In the genomic region with DNA sequence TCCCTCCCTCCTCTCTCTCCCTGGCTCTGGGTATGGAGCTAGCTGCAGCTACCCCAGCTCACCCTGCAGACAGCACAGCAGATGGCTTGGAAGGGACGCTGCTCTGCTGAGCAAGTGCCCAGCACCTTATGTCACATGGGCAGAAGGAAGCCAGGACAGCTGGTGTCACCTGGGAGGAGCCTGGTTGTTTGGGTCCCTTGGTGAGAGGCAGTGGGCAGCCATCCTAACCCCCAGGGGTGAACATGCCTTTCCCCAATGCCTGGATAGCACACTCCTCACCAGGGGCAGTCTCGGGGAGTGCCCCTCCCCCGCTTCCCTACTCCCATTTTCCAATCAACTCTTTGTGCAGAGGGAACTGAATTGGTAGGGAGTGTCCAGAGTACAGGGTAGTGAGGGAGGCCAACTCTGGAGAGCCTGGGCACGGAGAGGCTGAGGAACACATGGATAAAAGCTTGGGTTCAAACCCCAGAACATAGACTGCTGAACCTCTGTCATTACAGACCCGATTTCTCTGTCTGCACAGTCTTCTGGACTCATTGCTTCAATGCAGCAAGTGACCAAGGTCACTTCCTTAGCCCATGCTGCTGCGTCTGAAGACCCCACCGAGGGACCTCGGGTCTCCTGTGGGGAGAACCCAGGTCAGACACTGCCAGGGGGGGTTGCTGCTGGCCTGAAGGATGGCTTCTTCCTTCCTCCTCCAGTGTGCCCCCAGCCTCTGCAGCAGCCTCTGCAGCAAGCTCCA, we compare ENCODE assay signal across 8 mouse cellular contexts. TPM values are rescaled to one million over a fixed set of nuclear protein-coding genes. Genes with fewer than 3 reads are reported as not detected.
DNase-seq lines count a peak whose midpoint lies in the region; ATAC-seq and TF ChIP-seq lines count a peak whose summit lies in the region.

No protein-coding gene starts in this region.

- H3K4me1 ChIP-seq in lung, postnatal 0 days (ENCODE audit: insufficient read depth, low read depth, low read length) = peaks cover 12% of the 10 kb centered on the region; the same call in 1 of the 2 replicates
- peaks cover 32% of the 10 kb centered on the region for H3K4me1 ChIP-seq in kidney, embryonic 16.5 days (ENCODE audit: insufficient read depth, low read length)
- H3K4me1 ChIP-seq in midbrain, embryonic 15.5 days = peaks cover 29% of the 10 kb centered on the region

- H3K27ac ChIP-seq in lung, postnatal 0 days (ENCODE audit: low read length) = peak overlapping the region; percentile 59
- peak overlapping the region; percentile 91 for H3K27ac ChIP-seq in kidney, embryonic 16.5 days (ENCODE audit: low read length)
- H3K27ac ChIP-seq in midbrain, embryonic 15.5 days = no peak overlapping the region

- H3K9ac ChIP-seq in lung, postnatal 0 days (replicated peaks; ENCODE audit: low read depth) = no peak overlapping the region
- peak overlapping the region; percentile 56 for H3K9ac ChIP-seq in kidney, embryonic 16.5 days (replicated peaks; ENCODE audit: low read length)
- no peak overlapping the region for H3K9ac ChIP-seq in midbrain, embryonic 15.5 days

- DNase-seq in lung, postnatal 0 days (ENCODE audit: low spot score) = peak; percentile 43
- no peak for DNase-seq in lung, postnatal 36 days
- peak; percentile 47 for DNase-seq in embryo, embryonic 10.5 days (ENCODE audit: low spot score)
- DNase-seq in heart, adult 9 months (ENCODE audit: low spot score in 2 of 2) = peak; percentile 67 to 70
- no peak for DNase-seq in urinary bladder, postnatal 10 days (ENCODE audit: low spot score)

- 0 out of 2 replicates have a peak, but pooled peaks cover 13% of the 10 kb centered on the region for H3K36me3 ChIP-seq in lung, postnatal 0 days (ENCODE audit: insufficient read depth, low read length)
- H3K36me3 ChIP-seq in kidney, embryonic 16.5 days (ENCODE audit: insufficient read depth, low read length) = 0 out of 2 replicates have a peak, but pooled peaks cover 2% of the 10 kb centered on the region
- H3K36me3 ChIP-seq in midbrain, embryonic 15.5 days (replicated peaks) = no peaks in the 10 kb centered on the region

- no peaks in the 10 kb centered on the region for H3K27me3 ChIP-seq in lung, postnatal 0 days (replicated peaks; ENCODE audit: insufficient read depth, low read length)
- H3K27me3 ChIP-seq in kidney, embryonic 16.5 days (ENCODE audit: insufficient read depth, low read length) = no peaks in the 10 kb centered on the region
- H3K27me3 ChIP-seq in midbrain, embryonic 15.5 days (replicated peaks) = peaks cover 6% of the 10 kb centered on the region; the same call in 1 of the 2 replicates

- ATAC-seq in lung, postnatal 0 days = 0 out of 2 replicates have a peak, but pooled peaks have one; percentile 8
- ATAC-seq in kidney, embryonic 16.5 days (ENCODE audit: low FRiP score, low TSS enrichment) = peak; percentile 47
- ATAC-seq in midbrain, embryonic 15.5 days (replicated peaks) = peak; percentile 41
- ATAC-seq in erythroblast, adult 5-6 weeks (replicated peaks; ENCODE audit: low FRiP score, poor library complexity, severe bottlenecking) = no peak

- no peak overlapping the region for H3K4me3 ChIP-seq in lung, postnatal 0 days (ENCODE audit: low read depth, low read length)
- peak overlapping the region; percentile 7; the same call in 1 of the 2 replicates for H3K4me3 ChIP-seq in kidney, embryonic 16.5 days (ENCODE audit: low read length)
- H3K4me3 ChIP-seq in midbrain, embryonic 15.5 days = no peak overlapping the region

- no peak for TF ChIP-seq EP300 in lung, postnatal 0 days (IDR thresholded peaks at IDR 0.05)

- TF ChIP-seq CTCF in lung, postnatal 0 days (IDR thresholded peaks at IDR 0.05) = no peak

- no peak overlapping the region; the same call in 1 of the 2 replicates for H3K4me2 ChIP-seq in lung, postnatal 0 days (replicated peaks; ENCODE audit: low read depth, low read length)
- H3K4me2 ChIP-seq in kidney, embryonic 16.5 days (replicated peaks; ENCODE audit: low read depth, low read length) = peak overlapping the region; percentile 20; the same call in 1 of the 2 replicates
- H3K4me2 ChIP-seq in midbrain, embryonic 15.5 days = no peak overlapping the region

- no peaks in the 10 kb centered on the region for H3K9me3 ChIP-seq in lung, postnatal 0 days (ENCODE audit: low read length)
- no peaks in the 10 kb centered on the region for H3K9me3 ChIP-seq in kidney, embryonic 16.5 days (ENCODE audit: low read length)
- no peaks in the 10 kb centered on the region for H3K9me3 ChIP-seq in midbrain, embryonic 15.5 days

- WGBS in lung, postnatal 0 days = 29% methylated on average over 8 of the region's 8 CpGs
- 11% methylated on average over 8 of the region's 8 CpGs for WGBS in kidney, embryonic 16.5 days
- WGBS in midbrain, embryonic 15.5 days = 9% methylated on average over 8 of the region's 8 CpGs

RNA-seq across cellular contexts. Expression of a gene that starts 18.4 kb away (rescaled TPM):
- 44.8 and 45.8 TPM in 2 replicates for polyA plus RNA-seq in lung, postnatal 0 days (2015; fragmentation: Nextera tagmentation; extraction: Ambion mirVana)
- 22.8 and 24.7 TPM in 2 replicates for polyA plus RNA-seq in kidney, embryonic 16.5 days (2015; fragmentation: Nextera tagmentation; extraction: Ambion mirVana)
- 2.5 and 3.1 TPM in 2 replicates for polyA plus RNA-seq in midbrain, embryonic 15.5 days (2015; fragmentation: Nextera tagmentation; extraction: Ambion mirVana)
- total RNA-seq in erythroblast, adult 5-6 weeks (2015; ENCODE audit: low replicate concordance) = 4.8 and 6.5 TPM in 2 replicates
- 4.2 and 7.0 TPM in 2 replicates for total RNA-seq in erythroblast, adult 5-6 weeks (2017; ENCODE audit: low replicate concordance)

RNA-seq across cellular contexts. Expression of a gene that starts 35.5 kb away (rescaled TPM):
- polyA plus RNA-seq in lung, postnatal 0 days (2015; fragmentation: Nextera tagmentation; extraction: Ambion mirVana) = 14.6 and 19.2 TPM in 2 replicates
- polyA plus RNA-seq in kidney, embryonic 16.5 days (2015; fragmentation: Nextera tagmentation; extraction: Ambion mirVana) = 10.9 and 14.2 TPM in 2 replicates
- polyA plus RNA-seq in midbrain, embryonic 15.5 days (2015; fragmentation: Nextera tagmentation; extraction: Ambion mirVana) = 4.8 and 5.2 TPM in 2 replicates
- not detected in 2 replicates for total RNA-seq in erythroblast, adult 5-6 weeks (2015; ENCODE audit: low replicate concordance)
- 0.42 TPM in 1 of 2 replicates, not detected in the other for total RNA-seq in erythroblast, adult 5-6 weeks (2017; ENCODE audit: low replicate concordance)

Comparison
In these comparisons a context has a peak if more than half of its experiments do, and no peak if none do; other contexts are left out.
1. DNase-seq: peak in lung, postnatal 0 days (single experiment), embryo, embryonic 10.5 days (single experiment) and heart, adult 9 months (2 of 2); none in lung, postnatal 36 days (single experiment) and urinary bladder, postnatal 10 days (single experiment).